Mouse (Mus musculus): ENCODE data around the gene Cers3.

Cers3 gene

GRCm38 (mm10) chr7:66743377-66743781, at the start of gene Cers3:
Cers3 (plus strand) TSS chr7:66743504.
- ATAC-seq (ENCODE audit: insufficient number of reproducible peaks, low FRiP score, low TSS enrichment): no peak

- no peak for ATAC-seq (ENCODE audit: insufficient number of reproducible peaks, low FRiP score, low TSS enrichment)
These were observed 48.8 kb upstream of the Cers3 start for GRCm38 (mm10) chr7:66694467-66694866.

DNA sequence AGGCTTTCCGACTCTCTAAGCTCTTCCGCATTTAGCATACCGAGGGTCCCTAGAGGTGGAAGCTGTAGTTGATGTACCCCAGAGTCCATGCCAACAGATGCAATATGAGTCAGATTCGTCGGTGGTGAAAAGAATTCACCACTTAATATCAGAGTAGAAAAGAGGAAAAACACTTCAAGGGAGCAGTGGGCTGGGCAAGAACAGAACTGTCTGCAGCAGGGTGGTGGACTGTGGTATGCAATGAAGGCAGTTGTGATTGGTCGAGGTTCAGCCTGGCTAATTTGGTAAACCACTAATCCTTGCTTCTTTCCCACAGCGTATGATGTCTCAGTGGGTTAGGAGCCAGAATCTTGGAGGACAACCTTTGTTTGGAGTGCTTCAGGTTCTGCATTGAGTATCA, 40.6 kb upstream of the Cers3 start:
- ATAC-seq (ENCODE audit: insufficient number of reproducible peaks, low FRiP score, low TSS enrichment): no peak

- ATAC-seq (ENCODE audit: insufficient number of reproducible peaks, low FRiP score, low TSS enrichment): no peak
These were observed 38.7 kb upstream of the Cers3 start for GRCm38 (mm10) chr7:66704631-66705030.

DNA sequence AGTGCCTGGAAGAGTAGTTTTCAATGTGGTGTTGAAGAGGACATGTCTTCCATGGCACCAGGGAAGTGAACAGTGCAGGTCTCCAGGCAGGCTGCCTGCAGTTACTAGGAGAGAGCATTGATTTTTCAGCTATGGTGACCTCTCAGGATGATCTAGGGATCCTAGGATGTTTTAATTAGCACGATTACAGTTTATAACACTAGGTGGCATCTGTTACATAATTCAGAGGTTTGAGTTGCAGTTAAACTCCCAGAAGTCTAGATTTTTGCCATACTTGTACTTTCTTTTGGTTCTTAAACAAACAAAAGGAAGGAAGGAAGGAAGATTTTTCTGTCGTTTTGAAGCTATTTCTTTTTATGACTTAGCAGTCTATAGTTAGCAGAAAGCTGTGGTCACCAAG, 32.1 kb upstream of the Cers3 start:
- no peak for ATAC-seq (ENCODE audit: insufficient number of reproducible peaks, low FRiP score, low TSS enrichment)

DNA sequence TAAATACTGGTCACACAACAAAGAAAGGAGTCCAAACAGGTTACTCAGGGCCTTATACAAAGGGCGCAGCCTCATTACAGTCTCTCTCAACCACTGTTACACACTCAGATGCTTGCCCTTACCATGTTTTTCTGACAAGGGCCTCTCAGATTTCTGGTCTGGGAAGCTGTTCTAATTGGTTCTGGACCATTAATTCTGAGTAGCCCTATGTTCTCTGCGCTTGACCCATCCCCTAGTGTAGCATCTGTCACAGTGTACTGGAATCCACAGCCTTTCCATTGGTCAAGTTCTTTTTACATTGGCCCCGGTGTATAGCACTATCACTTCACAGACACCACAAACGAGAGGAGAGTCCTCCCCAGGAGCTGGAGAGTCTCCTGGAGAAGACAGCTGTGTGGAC, 18.8 kb upstream of the Cers3 start:
- no peak for ATAC-seq (ENCODE audit: insufficient number of reproducible peaks, low FRiP score, low TSS enrichment)

DNA sequence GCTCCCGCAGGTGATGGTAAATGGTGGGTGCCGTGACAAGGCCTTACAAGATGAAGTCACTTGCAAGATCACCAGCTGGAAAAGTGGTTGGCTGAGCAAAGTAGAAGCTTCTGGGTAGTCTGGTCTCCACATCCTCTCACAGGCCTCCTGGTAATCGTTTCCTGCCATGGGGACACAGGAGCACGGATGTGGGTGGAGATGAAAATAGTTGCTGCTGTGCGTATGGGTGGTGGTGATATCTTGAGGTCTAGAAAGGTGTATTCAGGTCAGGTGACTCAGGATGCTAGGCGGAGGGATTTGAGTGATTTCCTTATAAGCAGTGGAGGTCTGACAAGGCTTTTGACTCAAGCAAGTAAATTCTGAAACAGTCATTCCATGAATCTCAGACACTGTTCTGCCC, 18.4 kb upstream of the Cers3 start:
- no peak for ATAC-seq (ENCODE audit: insufficient number of reproducible peaks, low FRiP score, low TSS enrichment)

DNA sequence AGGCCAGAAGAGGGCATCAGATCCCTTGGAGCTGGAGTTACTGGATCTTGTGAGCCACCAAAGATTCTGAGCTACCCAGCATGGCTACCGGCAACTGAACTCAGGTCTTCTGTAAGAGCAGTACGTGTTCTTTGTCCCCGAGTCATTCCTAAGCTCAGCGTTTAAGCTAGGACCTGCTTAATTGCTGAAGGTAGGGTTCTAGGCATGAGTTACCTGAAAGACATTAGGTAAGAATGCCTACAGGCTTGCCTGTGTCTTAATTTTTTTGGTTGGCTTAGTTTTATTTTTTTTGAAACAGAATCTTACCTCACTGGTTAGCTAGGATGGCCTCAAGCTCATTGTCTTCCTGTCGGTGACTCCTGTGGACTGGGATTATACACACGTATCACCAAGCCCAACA, 15.2 kb upstream of the Cers3 start:
- no peak for ATAC-seq (ENCODE audit: insufficient number of reproducible peaks, low FRiP score, low TSS enrichment)

GRCm38 (mm10) chr7:66729232-66729631, 14.1 kb upstream of the Cers3 start:
- ATAC-seq (ENCODE audit: insufficient number of reproducible peaks, low FRiP score, low TSS enrichment): no peak

GRCm38 (mm10) chr7:66733431-66733830, 9.9 kb upstream of the Cers3 start:
- no peak for ATAC-seq (ENCODE audit: insufficient number of reproducible peaks, low FRiP score, low TSS enrichment)

- no peak for ATAC-seq (ENCODE audit: insufficient number of reproducible peaks, low FRiP score, low TSS enrichment)
These were observed 9.4 kb upstream of the Cers3 start for GRCm38 (mm10) chr7:66733882-66734281.

DNA sequence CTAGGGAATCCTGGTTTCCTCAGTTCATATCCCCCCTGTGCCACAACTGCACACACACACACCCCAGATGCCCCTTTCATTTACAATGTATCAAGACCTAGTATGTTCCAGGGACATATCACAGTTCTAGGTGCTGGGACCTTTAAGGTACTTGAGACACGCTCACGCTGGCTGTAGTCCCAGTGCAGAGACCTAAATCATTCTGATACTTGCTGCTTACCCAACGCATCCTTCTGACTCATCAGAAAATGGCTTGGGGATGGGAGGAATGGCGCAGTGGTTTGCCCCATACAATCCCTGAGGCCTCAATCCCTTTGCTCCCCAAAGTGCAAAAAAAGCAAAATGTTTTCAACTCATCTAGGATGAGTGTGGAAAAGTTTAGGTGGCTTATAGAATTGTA, 8.8 kb upstream of the Cers3 start:
- no peak for ATAC-seq (ENCODE audit: insufficient number of reproducible peaks, low FRiP score, low TSS enrichment)

DNA sequence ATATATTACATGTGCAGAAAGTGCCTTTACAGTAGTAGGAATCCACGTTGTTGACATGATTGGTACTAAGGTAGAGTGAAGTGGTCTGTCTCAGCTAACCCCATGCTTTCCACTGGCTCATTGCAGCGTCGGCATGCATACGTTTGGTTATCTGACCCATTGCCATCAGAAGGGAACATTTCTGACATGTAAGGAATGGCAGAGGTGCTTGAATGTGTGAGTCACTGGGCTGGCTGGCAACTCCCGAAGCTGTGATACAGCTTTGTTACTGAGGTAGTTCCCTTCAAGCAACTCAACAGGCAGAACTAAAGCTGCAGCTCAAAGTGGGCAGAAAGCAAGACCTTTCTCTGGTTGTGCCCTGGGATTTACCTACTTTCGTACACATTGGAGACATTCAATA, 8.3 kb upstream of the Cers3 start:
- ATAC-seq (ENCODE audit: insufficient number of reproducible peaks, low FRiP score, low TSS enrichment): no peak

- no peak for ATAC-seq (ENCODE audit: insufficient number of reproducible peaks, low FRiP score, low TSS enrichment)
These were observed 5.9 kb upstream of the Cers3 start for GRCm38 (mm10) chr7:66737418-66737817.

GRCm38 (mm10) chr7:66741008-66741407, 2.3 kb upstream of the Cers3 start:
- ATAC-seq (ENCODE audit: insufficient number of reproducible peaks, low FRiP score, low TSS enrichment): no peak

DNA sequence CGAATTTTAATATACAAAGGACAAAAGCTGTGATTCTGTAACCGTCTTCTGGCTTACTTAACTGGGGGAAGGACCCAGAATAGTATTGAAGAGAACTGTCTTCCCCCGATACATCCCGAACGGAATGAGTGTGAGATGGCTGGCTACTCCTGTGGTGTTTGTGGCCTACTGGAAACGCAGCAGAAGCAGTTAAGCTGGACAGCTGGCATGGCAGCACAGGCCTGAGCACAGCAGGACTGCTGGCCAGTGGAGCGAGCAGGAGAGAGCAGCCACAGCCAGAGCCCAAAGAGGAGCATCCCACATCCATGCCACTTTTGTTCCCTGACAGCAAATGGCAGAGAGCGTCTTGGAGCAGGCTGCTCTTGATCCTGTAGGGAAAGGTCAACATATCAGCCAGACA, 1.9 kb upstream of the Cers3 start:
- ATAC-seq (ENCODE audit: insufficient number of reproducible peaks, low FRiP score, low TSS enrichment): no peak

DNA sequence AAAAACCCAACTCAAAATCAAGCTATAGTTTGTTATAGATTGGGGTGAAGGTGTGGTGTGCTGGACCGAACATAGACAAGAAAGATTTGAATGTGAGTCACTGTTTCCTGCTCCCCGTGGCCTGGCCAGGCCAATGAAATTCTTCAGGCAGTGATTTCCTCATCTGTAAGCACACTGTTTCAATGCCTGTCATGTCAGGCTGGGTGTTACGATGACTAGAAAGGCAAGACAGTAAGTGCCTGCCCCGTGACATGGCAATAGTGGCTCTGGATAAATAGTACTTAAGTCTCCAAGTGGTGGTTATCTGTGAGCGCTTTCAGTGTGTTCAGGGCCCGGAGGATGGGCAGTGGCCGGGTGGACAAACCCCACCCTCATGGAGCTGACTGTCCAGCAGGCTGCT, 3.7 kb downstream of the Cers3 start:
- no peak for ATAC-seq (ENCODE audit: insufficient number of reproducible peaks, low FRiP score, low TSS enrichment)

DNA sequence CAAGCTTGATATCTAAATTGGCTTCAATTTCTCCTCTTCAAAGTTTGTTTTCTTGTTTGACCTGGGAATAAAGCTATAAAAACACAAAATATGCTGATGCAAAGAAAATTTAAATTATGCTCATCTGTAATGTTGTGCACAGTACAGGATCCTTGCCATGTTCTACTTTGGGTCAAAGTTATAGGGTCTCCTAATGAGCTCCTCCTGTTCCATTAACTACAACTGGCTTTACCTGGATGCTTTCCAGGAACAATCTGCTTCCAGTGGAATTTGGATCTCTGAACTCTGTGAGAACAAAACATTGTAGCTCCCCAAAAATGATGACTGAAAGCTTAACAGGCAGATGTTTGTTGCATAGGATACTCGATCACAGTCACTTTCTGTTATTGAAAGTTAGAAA, 6.7 kb downstream of the Cers3 start:
- no peak for ATAC-seq (ENCODE audit: insufficient number of reproducible peaks, low FRiP score, low TSS enrichment)

DNA sequence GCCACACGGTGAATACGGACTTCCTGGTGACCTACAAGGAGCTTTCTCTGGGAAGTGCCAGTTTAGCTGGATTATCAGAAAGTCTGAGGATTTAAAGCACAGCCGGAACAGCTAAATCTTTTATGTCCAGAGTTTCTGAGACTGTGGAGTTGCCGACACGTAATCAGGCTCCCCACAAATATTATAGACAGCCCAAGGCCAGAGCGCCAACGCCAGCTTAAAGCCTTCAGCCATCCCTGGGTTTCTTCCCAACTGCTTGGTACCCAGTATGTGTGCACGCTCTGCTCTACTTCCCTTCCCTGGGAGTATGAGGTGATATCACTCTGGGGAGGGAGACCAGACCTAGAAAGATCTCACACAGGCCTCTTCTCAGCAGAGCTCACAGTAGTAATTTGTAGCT, 10.5 kb downstream of the Cers3 start:
- ATAC-seq (ENCODE audit: insufficient number of reproducible peaks, low FRiP score, low TSS enrichment): no peak

DNA sequence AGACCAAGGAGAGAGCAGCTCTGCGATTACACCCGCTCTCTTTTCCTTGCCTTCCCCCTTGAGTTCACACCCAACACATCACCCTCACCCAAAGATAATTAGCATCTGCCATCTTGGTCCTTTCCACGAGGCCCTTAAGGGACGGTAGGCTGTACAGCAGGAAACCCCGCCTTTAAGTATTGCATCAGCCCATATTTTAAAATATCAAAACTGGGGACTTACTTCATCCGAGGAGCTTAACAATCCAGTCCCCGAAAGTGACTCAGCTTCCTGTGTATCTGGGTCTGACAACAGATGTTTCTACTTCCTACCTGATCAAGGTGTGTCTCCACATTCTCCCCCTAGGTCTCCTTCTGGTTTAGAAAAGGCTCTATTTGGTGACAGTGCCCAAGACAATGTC, 12.3 kb downstream of the Cers3 start:
- ATAC-seq (ENCODE audit: insufficient number of reproducible peaks, low FRiP score, low TSS enrichment): no peak

GRCm38 (mm10) chr7:66769902-66770301, 26.6 kb downstream of the Cers3 start:
- ATAC-seq (ENCODE audit: insufficient number of reproducible peaks, low FRiP score, low TSS enrichment): no peak

- no peak for ATAC-seq (ENCODE audit: insufficient number of reproducible peaks, low FRiP score, low TSS enrichment)
These were observed 27.4 kb downstream of the Cers3 start for GRCm38 (mm10) chr7:66770706-66771105.

DNA sequence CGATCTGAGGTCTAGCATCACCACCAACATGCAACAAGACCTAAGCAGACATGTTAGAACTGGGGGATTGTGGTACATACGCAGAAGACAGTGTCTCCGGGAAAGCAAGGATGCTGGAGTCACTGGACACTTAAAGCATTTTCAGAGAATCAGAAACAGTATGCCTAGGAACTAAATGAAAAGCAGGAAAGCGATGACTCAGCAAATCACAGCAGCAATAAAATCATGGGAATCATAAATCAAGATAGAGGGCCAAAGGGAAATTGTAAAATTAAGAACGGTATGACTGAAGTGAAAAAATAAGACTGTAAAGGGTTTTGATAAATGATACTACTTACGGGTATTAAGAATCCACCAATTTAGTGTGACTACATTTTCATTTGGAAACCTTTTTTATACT, 27.9 kb downstream of the Cers3 start:
- no peak for ATAC-seq (ENCODE audit: insufficient number of reproducible peaks, low FRiP score, low TSS enrichment)
